Mouse (Mus musculus) hindbrain, embryonic 11.5 days (tissue): ENCODE measurements around the gene Alcam. TPM values are rescaled to one million over a fixed set of nuclear protein-coding genes. Genes with fewer than 3 reads are reported as not detected.

Experiments
- ATAC-seq: fragments of 200-750 bp; cut with Nextera tagmentation; 2 replicates; pipeline ENCODE4 v1.8.0; 2017; ENCODE audit warnings: mild to moderate bottlenecking, moderate TSS enrichment, moderate library complexity; ENCODE audit not compliant: low FRiP score
- DNase-seq: peaks from one replicate; pipeline ENCODE4 v3.0.0-alpha.2; 2015; ENCODE audit warnings: low spot score
- H3K27ac ChIP-seq: fragments of 300-500 bp; sonication (generic); 2 replicates; pipeline ENCODE4 v1.5.1; 2014; ENCODE audit warnings: mild to moderate bottlenecking, low read depth, low read length
- H3K27me3 ChIP-seq: fragments of 300-500 bp; sonication (generic); 2 replicates; pipeline ENCODE4 v1.6.1; 2014; ENCODE audit warnings: mild to moderate bottlenecking, low read length, moderate library complexity, mixed read lengths; ENCODE audit not compliant: control insufficient read depth, insufficient read depth
- H3K36me3 ChIP-seq: fragments of 300-500 bp; sonication (generic); 2 replicates; pipeline ENCODE4 v1.6.1; 2014; ENCODE audit warnings: mild to moderate bottlenecking, low read length, moderate library complexity, mixed read lengths; ENCODE audit not compliant: control insufficient read depth, insufficient read depth
- H3K4me1 ChIP-seq: fragments of 300-500 bp; sonication (generic); replicated peaks from 2 replicates; pipeline ENCODE4 v1.6.1; 2014; ENCODE audit warnings: low read length, mixed read lengths; ENCODE audit not compliant: control insufficient read depth, insufficient read depth
- H3K4me2 ChIP-seq: fragments of 300-500 bp; sonication (generic); replicated peaks from 2 replicates; pipeline ENCODE4 v1.6.1; 2014; ENCODE audit warnings: mild to moderate bottlenecking, low read depth, low read length
- H3K4me3 ChIP-seq: fragments of 300-500 bp; sonication (generic); 2 replicates; pipeline ENCODE4 v1.5.1; 2014; ENCODE audit warnings: low read depth, low read length
- H3K9ac ChIP-seq: fragments of 300-500 bp; sonication (generic); 2 replicates; pipeline ENCODE4 v1.6.1; 2014; ENCODE audit warnings: low read depth, low read length
- H3K9me3 ChIP-seq: fragments of 300-500 bp; sonication (generic); 2 replicates; pipeline ENCODE4 v1.6.1; 2016; ENCODE audit warnings: low read length; ENCODE audit not compliant: control insufficient read depth
- WGBS: fragments of 180-500 bp; shearing (Covaris S2); extraction: QIAGEN DNeasy Blood & Tissue Kit; methylation state at CpG from one replicate; pipeline ENCODE4 v1.1.7; 2014; 5-methylcytosine and 5-hydroxymethylcytosine counted together
- polyA plus RNA-seq: library from polyadenylated mRNA; unstranded; fragments of >200 nt; fragmentation: Nextera tagmentation; extraction: Ambion mirVana; gene quantifications from 2 replicates; pipeline ENCODE4 v1.2.1, GENCODE M21; 2014

The Alcam gene
- polyA plus RNA-seq, 1 experiment from 2014 or later, result 84.9 TPM

GRCm38 (mm10) chr16:52368521-52368920 lies 85.4 kb downstream of the Alcam start:
- Histone ChIP-seq H3K4me1 (no peaks in the 10 kb centered on the region), H3K9me3 (no peaks in the 10 kb centered on the region), H3K27ac (no peak overlapping the region), H3K36me3 (no peaks in the 10 kb centered on the region), H3K4me3 (no peak overlapping the region), H3K9ac (no peak overlapping the region), H3K4me2 (no peak overlapping the region), H3K27me3 (no peaks in the 10 kb centered on the region)
- WGBS, result 94% methylated on average over 5 of the region's 5 CpGs
- DNase-seq (no peak), ATAC-seq (no peak)

GRCm38 (mm10) chr16:52366915-52367314 lies 87.0 kb downstream of the Alcam start:
- DNase-seq, result no peak
- Histone ChIP-seq H3K27ac (no peak overlapping the region), H3K4me2 (no peak overlapping the region), H3K36me3 (no peaks in the 10 kb centered on the region), H3K4me3 (no peak overlapping the region), H3K4me1 (no peaks in the 10 kb centered on the region), H3K27me3 (no peaks in the 10 kb centered on the region), H3K9ac (no peak overlapping the region), H3K9me3 (no peaks in the 10 kb centered on the region)
- 92% methylated on average over 4 of the region's 4 CpGs for WGBS
- no peak for ATAC-seq

DNA sequence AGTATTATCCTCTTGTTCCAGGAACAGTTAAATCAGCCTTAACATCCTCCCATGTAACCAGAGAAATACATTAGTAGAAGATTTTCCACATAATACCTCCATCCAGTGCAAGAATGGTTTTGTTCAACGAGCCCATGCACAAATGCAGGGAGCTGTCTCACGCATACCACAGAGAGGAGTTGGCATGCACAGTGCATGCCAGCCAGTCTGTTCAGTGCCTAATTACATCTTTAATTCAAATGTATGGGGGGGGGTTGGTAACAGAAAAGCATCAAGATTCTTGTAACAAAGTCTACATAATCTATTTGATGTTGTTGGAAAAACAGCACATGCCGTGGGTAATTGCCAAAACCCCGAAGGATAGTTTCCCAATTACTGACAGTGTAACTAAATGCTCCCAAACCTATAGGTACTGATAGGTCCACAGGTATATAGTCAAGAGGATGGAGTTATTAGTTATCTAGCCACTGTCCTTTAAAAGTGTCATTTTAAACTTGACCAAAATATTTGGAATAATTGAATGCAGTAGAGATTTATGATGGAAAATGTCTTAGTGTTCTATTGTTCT lies 89.8 kb downstream of the Alcam start:
- H3K9ac ChIP-seq, result no peak overlapping the region
- DNase-seq (no peak), ATAC-seq (no peak)
- no peaks in the 10 kb centered on the region for H3K9me3 ChIP-seq
- WGBS, result 90% methylated on average over 4 of the region's 4 CpGs
- H3K27ac ChIP-seq, result no peak overlapping the region
- H3K4me3 ChIP-seq, result no peak overlapping the region
- no peaks in the 10 kb centered on the region for H3K27me3 ChIP-seq
- H3K4me1 ChIP-seq, result no peaks in the 10 kb centered on the region
- no peaks in the 10 kb centered on the region for H3K36me3 ChIP-seq
- H3K4me2 ChIP-seq, result no peak overlapping the region

- DNase-seq (no peak), ATAC-seq (no peak)
- H3K36me3 ChIP-seq, result no peaks in the 10 kb centered on the region
- no peak overlapping the region for H3K27ac ChIP-seq
- no peak overlapping the region for H3K9ac ChIP-seq
- no peaks in the 10 kb centered on the region for H3K27me3 ChIP-seq
- no peaks in the 10 kb centered on the region for H3K9me3 ChIP-seq
- no peak overlapping the region for H3K4me3 ChIP-seq
- 80% methylated on average over 2 of the region's 2 CpGs for WGBS
- H3K4me2 ChIP-seq, result no peak overlapping the region
- no peaks in the 10 kb centered on the region for H3K4me1 ChIP-seq
Measured at GRCm38 (mm10) chr16:52343467-52344033, 110.3 kb downstream of the Alcam start.

DNA sequence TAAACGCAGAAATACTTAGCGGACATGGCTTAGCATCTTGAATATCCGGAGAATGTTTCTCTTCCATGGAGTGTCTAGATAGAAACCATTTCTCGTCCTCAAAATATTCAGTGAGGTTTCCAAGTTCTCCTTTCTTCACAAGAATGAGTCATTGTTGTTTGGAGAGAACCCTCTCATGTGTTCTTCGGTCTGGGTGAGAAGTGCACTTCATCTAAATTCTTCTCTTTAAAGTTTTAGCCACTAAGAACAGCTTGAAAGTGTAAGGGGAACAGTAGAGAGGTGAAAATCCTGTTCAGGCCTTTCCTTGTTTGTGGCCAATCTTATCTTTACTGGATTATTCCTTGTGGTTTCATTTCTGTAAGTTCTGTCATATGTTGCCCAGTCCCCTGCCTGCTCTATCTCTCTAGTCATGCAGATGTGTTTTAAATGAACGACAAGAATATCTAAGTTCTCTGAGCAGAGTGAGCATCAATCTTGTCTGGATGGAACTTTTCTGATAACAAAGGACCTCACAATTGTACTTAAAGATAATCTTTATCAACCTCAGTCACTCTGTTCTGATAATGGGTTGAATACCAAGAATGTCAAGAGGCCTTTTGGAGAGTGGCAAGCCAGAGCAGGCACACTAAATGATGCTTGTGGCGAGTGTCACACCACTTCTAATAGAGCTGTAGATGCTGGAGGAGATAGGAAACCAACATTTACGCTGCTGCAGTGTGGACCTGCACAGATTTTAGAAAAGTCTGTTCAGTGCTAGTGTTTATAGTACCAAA lies 111.0 kb downstream of the Alcam start:
- no peaks in the 10 kb centered on the region for H3K4me1 ChIP-seq
- H3K9ac ChIP-seq, result no peak overlapping the region
- ATAC-seq, result no peak
- H3K27me3 ChIP-seq, result no peaks in the 10 kb centered on the region
- no peak for DNase-seq
- H3K4me2 ChIP-seq, result no peak overlapping the region
- no peak overlapping the region for H3K4me3 ChIP-seq
- no peaks in the 10 kb centered on the region for H3K9me3 ChIP-seq
- H3K27ac ChIP-seq, result no peak overlapping the region
- no peaks in the 10 kb centered on the region for H3K36me3 ChIP-seq
- WGBS, result 88% methylated on average over 8 of the region's 8 CpGs

DNA sequence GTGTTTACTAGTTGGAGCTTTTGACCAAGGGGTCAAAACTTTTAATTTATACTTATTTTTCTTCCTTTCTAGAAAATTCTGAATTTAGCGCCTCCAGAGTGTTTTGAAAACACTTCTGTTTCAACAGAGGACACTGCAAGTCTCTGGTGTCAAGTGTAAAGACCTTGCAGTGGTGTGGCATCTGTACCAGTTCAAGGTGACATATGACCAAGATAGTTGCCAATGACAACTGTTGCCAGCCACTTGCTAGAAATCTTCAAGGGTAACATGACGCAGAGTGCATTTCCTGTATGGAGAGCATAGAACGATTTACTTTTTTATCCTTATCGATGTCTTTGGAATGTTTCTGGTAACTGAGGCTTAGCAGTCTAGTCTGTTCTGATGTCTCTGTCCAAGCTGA lies 119.8 kb downstream of the Alcam start:
- Histone ChIP-seq H3K4me2 (no peak overlapping the region), H3K4me1 (no peaks in the 10 kb centered on the region), H3K9ac (no peak overlapping the region), H3K27ac (no peak overlapping the region), H3K9me3 (no peaks in the 10 kb centered on the region), H3K4me3 (no peak overlapping the region), H3K27me3 (no peaks in the 10 kb centered on the region), H3K36me3 (no peaks in the 10 kb centered on the region)
- ATAC-seq (no peak), DNase-seq (no peak)
- WGBS, result 78% methylated on average over 4 of the region's 4 CpGs

GRCm38 (mm10) chr16:52333631-52334030 lies 120.2 kb downstream of the Alcam start:
- no peak for ATAC-seq
- H3K27me3 ChIP-seq, result no peaks in the 10 kb centered on the region
- no peak overlapping the region for H3K27ac ChIP-seq
- DNase-seq, result no peak
- H3K36me3 ChIP-seq, result no peaks in the 10 kb centered on the region
- H3K4me3 ChIP-seq, result no peak overlapping the region
- no peaks in the 10 kb centered on the region for H3K9me3 ChIP-seq
- H3K4me1 ChIP-seq, result no peaks in the 10 kb centered on the region
- no peak overlapping the region for H3K4me2 ChIP-seq
- no peak overlapping the region for H3K9ac ChIP-seq
- WGBS, result 88% methylated on average over 5 of the region's 5 CpGs

DNA sequence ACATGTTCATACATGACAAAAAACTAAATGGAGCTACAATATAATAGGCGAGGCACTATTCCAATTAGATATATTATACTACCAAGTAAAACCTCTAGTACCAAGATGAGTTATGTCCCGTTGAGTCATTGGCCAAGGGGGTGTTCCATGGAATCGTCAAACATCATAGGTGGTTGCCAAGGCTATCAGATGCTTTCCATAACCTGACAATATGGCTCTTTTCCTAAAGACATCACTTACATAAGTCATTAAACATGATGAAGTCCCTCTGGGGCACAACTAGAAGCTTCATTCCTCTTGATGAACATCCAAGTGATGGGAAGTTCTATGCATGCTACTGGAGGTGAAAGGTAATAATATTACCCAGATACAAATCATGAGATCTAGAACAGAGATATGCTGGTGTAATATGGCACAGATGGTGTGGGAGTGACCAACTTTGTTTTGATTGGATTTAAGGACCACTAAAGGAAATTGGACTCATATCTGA lies 122.5 kb downstream of the Alcam start:
- H3K4me2 ChIP-seq, result no peak overlapping the region
- no peaks in the 10 kb centered on the region for H3K4me1 ChIP-seq
- no peak overlapping the region for H3K27ac ChIP-seq
- no peaks in the 10 kb centered on the region for H3K27me3 ChIP-seq
- H3K36me3 ChIP-seq, result no peaks in the 10 kb centered on the region
- no peaks in the 10 kb centered on the region for H3K9me3 ChIP-seq
- ATAC-seq, result no peak
- WGBS, result 91% methylated on average over 3 of the region's 3 CpGs
- H3K4me3 ChIP-seq, result no peak overlapping the region
- no peak for DNase-seq
- H3K9ac ChIP-seq, result no peak overlapping the region

GRCm38 (mm10) chr16:52329420-52329819 lies 124.5 kb downstream of the Alcam start:
- Histone ChIP-seq H3K27me3 (no peaks in the 10 kb centered on the region), H3K36me3 (no peaks in the 10 kb centered on the region), H3K4me3 (no peak overlapping the region), H3K4me2 (no peak overlapping the region), H3K27ac (no peak overlapping the region), H3K4me1 (no peaks in the 10 kb centered on the region), H3K9me3 (no peaks in the 10 kb centered on the region), H3K9ac (no peak overlapping the region)
- ATAC-seq, result no peak
- 78% methylated on average over 2 of the region's 2 CpGs for whole genome bisulfite sequencing
- DNase-seq, result no peak
